Mouse (Mus musculus): ENCODE data around the gene Ick.

GRCm38 (mm10) chr9:78062392-78062791, 46.6 kb upstream of the Ick start:
- TF ChIP-seq POLR2A (IDR thresholded peaks at IDR 0.05; ENCODE audit: control insufficient read depth, low read depth, low read length) (no peak), CTCF (IDR thresholded peaks at IDR 0.05; ENCODE audit: control insufficient read depth, insufficient read depth, insufficient replicate concordance, low read depth, low read length) (no peak)
